ENCODE assay signal across 22 mouse cellular contexts in the genomic region with DNA sequence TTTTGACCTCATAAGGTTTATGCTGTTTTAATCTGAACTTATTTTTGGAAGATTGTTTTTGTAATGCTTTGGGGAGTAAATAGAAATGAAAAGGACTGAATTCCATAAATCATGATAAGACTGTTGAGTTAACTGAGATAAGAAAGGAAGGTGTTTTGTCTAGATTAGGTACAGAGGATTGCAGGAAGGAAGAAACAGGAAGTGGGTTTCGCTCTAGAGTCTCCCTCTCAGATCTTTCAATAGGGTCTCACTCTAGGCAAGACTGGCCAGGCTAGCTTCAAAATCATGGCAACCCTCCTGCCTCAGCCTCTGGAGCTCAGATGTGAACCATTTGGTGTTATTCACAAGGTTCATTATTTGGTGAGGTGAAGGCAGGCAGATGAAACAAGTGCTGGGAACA. TPM values are rescaled to one million over a fixed set of nuclear protein-coding genes. Genes with fewer than 3 reads are reported as not detected.
DNase-seq lines count a peak whose midpoint lies in the region; ATAC-seq and TF ChIP-seq lines count a peak whose summit lies in the region.
"Had no signal": no experiment of that assay in that cellular context is flagged by ENCODE, and none has a peak within 500 bp of the region (broad histone marks: within the 10 kb centered on the region; RNA-seq: fewer than 3 reads in every experiment).

No protein-coding gene starts in this region.

- H3K4me3 ChIP-seq in spleen, adult 2 months (ENCODE audit: extremely low read depth, insufficient read depth, insufficient read length): no peak overlapping the region
- H3K4me3 ChIP-seq: embryonic facial prominence, embryonic 15.5 days; forebrain, embryonic 15.5 days; heart, embryonic 10.5 days; hindbrain, embryonic 13.5 days; intestine, embryonic 15.5 days; limb, embryonic 13.5 days; liver, embryonic 12.5 days; midbrain, embryonic 12.5 days had no signal

- DNase-seq in spleen, adult 2 months (ENCODE audit: low read depth in 1 of 2, low spot score in 2 of 2): no peak
- DNase-seq in spleen, postnatal 14 days (ENCODE audit: low spot score in 2 of 2): no peak
- peak; percentile 10 for DNase-seq in thymus, postnatal 14 days
- DNase-seq in urinary bladder, postnatal 10 days (ENCODE audit: low spot score): no peak
- DNase-seq in heart, postnatal 4 days: no peak
- no peak for DNase-seq in left cerebral cortex, adult 18-20 months (ENCODE audit: low spot score in 2 of 2)
- DNase-seq: adrenal gland, postnatal 25 days; cerebellum, adult 8-10 months; kidney, postnatal 36 days; lung, adult 18-20 months; lung, postnatal 10 days had no signal

- peaks cover 33% of the 10 kb centered on the region for H3K4me1 ChIP-seq in spleen, adult 2 months (ENCODE audit: control insufficient read depth, insufficient read depth, insufficient read length)
- H3K4me1 ChIP-seq: hindbrain, embryonic 13.5 days had no signal

- H3K27ac ChIP-seq in spleen, adult 2 months (ENCODE audit: insufficient read depth, low read length): peak overlapping the region; percentile 89
- H3K27ac ChIP-seq: embryonic facial prominence, embryonic 15.5 days; forebrain, embryonic 15.5 days; heart, embryonic 10.5 days; hindbrain, embryonic 13.5 days; intestine, embryonic 15.5 days; limb, embryonic 13.5 days; liver, embryonic 12.5 days; midbrain, embryonic 12.5 days had no signal

- peak; percentile 54 for ATAC-seq in CD4-positive, CD25-positive, alpha-beta regulatory T cell, adult 4 months
- peak; percentile 52 for ATAC-seq in inflammation-experienced regulatory T-cells, adult 6 months
- ATAC-seq: forebrain, embryonic 15.5 days; intestine, embryonic 15.5 days had no signal

- TF ChIP-seq POLR2A in spleen, adult 2 months (IDR thresholded peaks at IDR 0.05; ENCODE audit: low read depth, low read length): no peak; the same call in 1 of the 2 replicates

- no peak for TF ChIP-seq CTCF in spleen, adult 2 months (IDR thresholded peaks at IDR 0.05; ENCODE audit: extremely low read depth, insufficient read depth, insufficient read length, insufficient replicate concordance)

- peaks cover 3% of the 10 kb centered on the region for H3K36me3 ChIP-seq in spleen, adult 2 months (ENCODE audit: control insufficient read depth, insufficient read depth, low read length)
- H3K36me3 ChIP-seq: embryonic facial prominence, embryonic 15.5 days; forebrain, embryonic 15.5 days; hindbrain, embryonic 13.5 days; intestine, embryonic 15.5 days; liver, embryonic 12.5 days; midbrain, embryonic 12.5 days had no signal

- WGBS in spleen, adult 2 months: 10% methylated on average over 1 of the region's 1 CpGs

- no peaks in the 10 kb centered on the region for H3K27me3 ChIP-seq in spleen, adult 2 months (ENCODE audit: control insufficient read depth, insufficient read depth, low read length)
- H3K27me3 ChIP-seq: embryonic facial prominence, embryonic 15.5 days; forebrain, embryonic 15.5 days; hindbrain, embryonic 13.5 days; intestine, embryonic 15.5 days; limb, embryonic 13.5 days; liver, embryonic 12.5 days; midbrain, embryonic 12.5 days had no signal

RNA-seq across cellular contexts. Expression of gene Mdfic, which starts 27.8 kb away (rescaled TPM):
- polyA plus RNA-seq in spleen, adult 2 months (2012; rRNA removed): 6.0 and 8.2 TPM in 2 replicates
- polyA plus RNA-seq in CD4-positive, CD25-positive, alpha-beta regulatory T cell, adult 4 months (2017; shearing (Covaris generic)): 10 to 100 TPM; 16.0 to 24.9 TPM
- polyA plus RNA-seq in inflammation-experienced regulatory T-cells, adult 6 months (2017; shearing (Covaris generic)): 10 to 100 TPM; 19.5 to 28.0 (median 21.3) TPM
- total RNA-seq in heart, postnatal 4 days (2021): 10 to 100 TPM; 25.5 to 26.0 TPM
- total RNA-seq in left cerebral cortex, adult 18-20 months (2021): 1 to 10 TPM; 3.0 to 3.5 TPM
- total RNA-seq: MEL had no signal
